Mouse (Mus musculus) hindbrain, embryonic 15.5 days (tissue): ENCODE data around the gene Cfap74. TPM values are rescaled to one million over a fixed set of nuclear protein-coding genes. Genes with fewer than 3 reads are reported as not detected.
A peak's percentile ranks its signal among the peaks of the same experiment; 100 is the strongest.

Experiments used
- ATAC-seq: fragments of 200-750 bp; cut with Nextera tagmentation; 2 replicates; pipeline ENCODE4 v1.8.0; 2017; ENCODE audit warnings: low read depth, moderate number of reproducible peaks, moderate TSS enrichment; ENCODE audit not compliant: low FRiP score
- H3K27ac ChIP-seq: fragments of 300-500 bp; sonication (generic); replicated peaks from 2 replicates; pipeline ENCODE4 v1.5.1; 2015; ENCODE audit warnings: mild to moderate bottlenecking, inconsistent platforms
- H3K27me3 ChIP-seq: fragments of 300-500 bp; sonication (generic); 2 replicates; pipeline ENCODE4 v1.6.1; 2015; ENCODE audit warnings: control low read depth, inconsistent platforms
- H3K36me3 ChIP-seq: fragments of 300-500 bp; sonication (generic); 2 replicates; pipeline ENCODE4 v1.6.1; 2015; ENCODE audit warnings: control low read depth, inconsistent platforms
- H3K4me1 ChIP-seq: fragments of 300-500 bp; sonication (generic); replicated peaks from 2 replicates; pipeline ENCODE4 v1.6.1; 2015; ENCODE audit warnings: control low read depth, inconsistent platforms
- H3K4me2 ChIP-seq: fragments of 300-500 bp; sonication (generic); 2 replicates; pipeline ENCODE4 v1.6.1; 2015; ENCODE audit warnings: moderate library complexity, mild to moderate bottlenecking, inconsistent platforms
- H3K4me3 ChIP-seq: fragments of 300-500 bp; sonication (generic); 2 replicates; pipeline ENCODE4 v1.5.1; 2015; ENCODE audit warnings: mild to moderate bottlenecking, inconsistent platforms
- H3K9ac ChIP-seq: fragments of 300-500 bp; sonication (generic); 2 replicates; pipeline ENCODE4 v1.6.1; 2015; ENCODE audit warnings: inconsistent platforms
- H3K9me3 ChIP-seq: fragments of 300-500 bp; sonication (generic); 2 replicates; pipeline ENCODE4 v1.6.1; 2016; ENCODE audit warnings: control low read depth, inconsistent platforms
- WGBS: fragments of 180-500 bp; shearing (Covaris S2); methylation state at CpG from one replicate; pipeline ENCODE4 v1.1.7; 2015; 5-methylcytosine and 5-hydroxymethylcytosine counted together
- polyA plus RNA-seq: library from polyadenylated mRNA; unstranded; fragments of >200 nt; fragmentation: Nextera tagmentation; extraction: Ambion mirVana; gene quantifications from 2 replicates; pipeline ENCODE4 v1.2.1, GENCODE M21; 2015

Cfap74 gene
- polyA plus RNA-seq, 1 experiment from 2014 or later = 5.2 TPM

- ATAC-seq = no peak
- Histone ChIP-seq H3K36me3 (no peaks in the 10 kb centered on the region), H3K27me3 (no peaks in the 10 kb centered on the region), H3K9ac (no peak overlapping the region), H3K27ac (no peak overlapping the region), H3K4me1 (no peaks in the 10 kb centered on the region), H3K9me3 (no peaks in the 10 kb centered on the region), H3K4me2 (no peak overlapping the region), H3K4me3 (no peak overlapping the region)
- WGBS = 81% methylated on average over 5 of the region's 5 CpGs
These were observed 49.6 kb downstream of the Cfap74 start for GRCm38 (mm10) chr4:155458575-155458974.

- H3K4me2 ChIP-seq = no peak overlapping the region
- no peak overlapping the region for H3K27ac ChIP-seq
- no peaks in the 10 kb centered on the region for H3K9me3 ChIP-seq
- WGBS = 82% methylated on average over 13 of the region's 13 CpGs
- H3K4me1 ChIP-seq = no peaks in the 10 kb centered on the region
- ATAC-seq = no peak
- no peaks in the 10 kb centered on the region for H3K36me3 ChIP-seq
- H3K4me3 ChIP-seq = no peak overlapping the region
- no peak overlapping the region for H3K9ac ChIP-seq
- H3K27me3 ChIP-seq = no peaks in the 10 kb centered on the region
These were observed 54.1 kb downstream of the Cfap74 start for GRCm38 (mm10) chr4:155463050-155463449.

- 83% methylated on average over 6 of the region's 6 CpGs for WGBS
- ATAC-seq = no peak
- H3K9me3 ChIP-seq = no peaks in the 10 kb centered on the region
These were observed 54.6 kb downstream of the Cfap74 start for GRCm38 (mm10) chr4:155463611-155464010.

GRCm38 (mm10) chr4:155464061-155464460, 55.1 kb downstream of the Cfap74 start:
- no peaks in the 10 kb centered on the region for H3K36me3 ChIP-seq
- no peak for ATAC-seq
- no peaks in the 10 kb centered on the region for H3K27me3 ChIP-seq
- no peaks in the 10 kb centered on the region for H3K9me3 ChIP-seq
- no peak overlapping the region for H3K4me2 ChIP-seq
- no peak overlapping the region for H3K9ac ChIP-seq
- no peak overlapping the region for H3K4me3 ChIP-seq
- no peak overlapping the region for H3K27ac ChIP-seq
- H3K4me1 ChIP-seq = 0 out of 2 replicates have a peak, but pooled peaks cover 2% of the 10 kb centered on the region
- 88% methylated on average over 4 of the region's 4 CpGs for WGBS

More at GRCm38 (mm10) chr4:155463611-155464010, 54.6 kb downstream of the Cfap74 start:
- Histone ChIP-seq H3K9ac (no peak overlapping the region), H3K27ac (no peak overlapping the region), H3K4me1 (no peaks in the 10 kb centered on the region), H3K27me3 (no peaks in the 10 kb centered on the region), H3K36me3 (no peaks in the 10 kb centered on the region), H3K4me2 (no peak overlapping the region), H3K4me3 (no peak overlapping the region)

GRCm38 (mm10) chr4:155465607-155466006, 56.6 kb downstream of the Cfap74 start:
- WGBS = 75% methylated on average over 6 of the region's 6 CpGs
- Histone ChIP-seq H3K9ac (no peak overlapping the region), H3K4me2 (no peak overlapping the region), H3K36me3 (no peaks in the 10 kb centered on the region), H3K9me3 (no peaks in the 10 kb centered on the region), H3K4me1 (0 out of 2 replicates have a peak, but pooled peaks cover 4% of the 10 kb centered on the region), H3K27me3 (0 out of 2 replicates have a peak, but pooled peaks cover 4% of the 10 kb centered on the region), H3K27ac (no peak overlapping the region), H3K4me3 (no peak overlapping the region)
- ATAC-seq = no peak

- Histone ChIP-seq H3K4me2 (no peak overlapping the region), H3K9me3 (no peaks in the 10 kb centered on the region), H3K4me3 (no peak overlapping the region), H3K27me3 (0 out of 2 replicates have a peak, but pooled peaks cover 4% of the 10 kb centered on the region), H3K27ac (no peak overlapping the region), H3K4me1 (0 out of 2 replicates have a peak, but pooled peaks cover 4% of the 10 kb centered on the region), H3K36me3 (no peaks in the 10 kb centered on the region), H3K9ac (no peak overlapping the region)
- ATAC-seq = no peak
- WGBS = 86% methylated on average over 5 of the region's 5 CpGs
These were observed 57.1 kb downstream of the Cfap74 start for GRCm38 (mm10) chr4:155466080-155466479.

GRCm38 (mm10) chr4:155467237-155468010, 58.4 kb downstream of the Cfap74 start:
- Histone ChIP-seq H3K4me2 (no peak overlapping the region), H3K4me3 (no peak overlapping the region), H3K9ac (no peak overlapping the region), H3K9me3 (no peaks in the 10 kb centered on the region), H3K27ac (no peak overlapping the region), H3K36me3 (no peaks in the 10 kb centered on the region), H3K4me1 (0 out of 2 replicates have a peak, but pooled peaks cover 4% of the 10 kb centered on the region), H3K27me3 (0 out of 2 replicates have a peak, but pooled peaks cover 4% of the 10 kb centered on the region)
- 84% methylated on average over 13 of the region's 13 CpGs for WGBS
- ATAC-seq = no peak

GRCm38 (mm10) chr4:155468952-155469351, 60.0 kb downstream of the Cfap74 start, which contains the start of gene Tmem52:
Tmem52 (plus strand) TSS chr4:155469114.
- Histone ChIP-seq H3K9me3 (no peaks in the 10 kb centered on the region), H3K4me1 (peaks cover 10% of the 10 kb centered on the region; the same call in 1 of the 2 replicates), H3K27ac (no peak within 1 kb of the TSS), H3K27me3 (0 out of 2 replicates have a peak, but pooled peaks cover 4% of the 10 kb centered on the region), H3K36me3 (no peaks in the 10 kb centered on the region), H3K4me3 (no peak within 1 kb of the TSS), H3K4me2 (peak within 1 kb of the TSS; percentile 35), H3K9ac (no peak within 1 kb of the TSS)
- 12% methylated on average over 21 of the region's 21 CpGs for WGBS
- ATAC-seq = no peak

GRCm38 (mm10) chr4:155469590-155470262, 60.7 kb downstream of the Cfap74 start:
- H3K4me1 ChIP-seq = peaks cover 10% of the 10 kb centered on the region; the same call in 1 of the 2 replicates
- H3K4me3 ChIP-seq = no peak overlapping the region
- H3K9ac ChIP-seq = no peak overlapping the region
- no peaks in the 10 kb centered on the region for H3K9me3 ChIP-seq
- H3K27ac ChIP-seq = no peak overlapping the region
- H3K4me2 ChIP-seq = no peak overlapping the region
- ATAC-seq = no peak
- WGBS = 82% methylated on average over 18 of the region's 18 CpGs
- 0 out of 2 replicates have a peak, but pooled peaks cover 4% of the 10 kb centered on the region for H3K27me3 ChIP-seq
- H3K36me3 ChIP-seq = no peaks in the 10 kb centered on the region

GRCm38 (mm10) chr4:155470263-155470953, 61.4 kb downstream of the Cfap74 start:
- H3K36me3 ChIP-seq = no peaks in the 10 kb centered on the region
- H3K9ac ChIP-seq = no peak overlapping the region
- no peak overlapping the region for H3K4me3 ChIP-seq
- H3K4me1 ChIP-seq = peaks cover 10% of the 10 kb centered on the region; the same call in 1 of the 2 replicates
- no peak overlapping the region for H3K4me2 ChIP-seq
- no peak for ATAC-seq
- no peak overlapping the region for H3K27ac ChIP-seq
- H3K9me3 ChIP-seq = no peaks in the 10 kb centered on the region
- H3K27me3 ChIP-seq = 0 out of 2 replicates have a peak, but pooled peaks cover 4% of the 10 kb centered on the region
- WGBS = 84% methylated on average over 16 of the region's 16 CpGs

- no peak overlapping the region for H3K9ac ChIP-seq
- 0 out of 2 replicates have a peak, but pooled peaks cover 4% of the 10 kb centered on the region for H3K27me3 ChIP-seq
- WGBS = 87% methylated on average over 7 of the region's 7 CpGs
- no peak overlapping the region for H3K4me2 ChIP-seq
- no peaks in the 10 kb centered on the region for H3K9me3 ChIP-seq
- H3K4me1 ChIP-seq = peaks cover 10% of the 10 kb centered on the region; the same call in 1 of the 2 replicates
- no peak overlapping the region for H3K27ac ChIP-seq
- no peak overlapping the region for H3K4me3 ChIP-seq
- ATAC-seq = no peak
- H3K36me3 ChIP-seq = no peaks in the 10 kb centered on the region
These were observed 62.0 kb downstream of the Cfap74 start for GRCm38 (mm10) chr4:155470997-155471396.
